Mouse (Mus musculus) kidney, adult 2 months (tissue): Measurements from ENCODE around the gene Herc1.

Experiments
- CTCF ChIP-seq: fragments of 200-500 bp; conservative IDR thresholded peaks from 2 replicates; pipeline ENCODE4 v1.5.1; 2011; ENCODE audit warnings: low read depth, mild to moderate bottlenecking, control low read depth, low read length, moderate library complexity, mixed read lengths; ENCODE audit not compliant: insufficient read depth, insufficient read length
- POLR2A ChIP-seq: fragments of 200-500 bp; IDR thresholded peaks from one replicate; pipeline ENCODE4 v1.6.1; 2011; ENCODE audit warnings: low read depth, low read length, control low read depth

DNA sequence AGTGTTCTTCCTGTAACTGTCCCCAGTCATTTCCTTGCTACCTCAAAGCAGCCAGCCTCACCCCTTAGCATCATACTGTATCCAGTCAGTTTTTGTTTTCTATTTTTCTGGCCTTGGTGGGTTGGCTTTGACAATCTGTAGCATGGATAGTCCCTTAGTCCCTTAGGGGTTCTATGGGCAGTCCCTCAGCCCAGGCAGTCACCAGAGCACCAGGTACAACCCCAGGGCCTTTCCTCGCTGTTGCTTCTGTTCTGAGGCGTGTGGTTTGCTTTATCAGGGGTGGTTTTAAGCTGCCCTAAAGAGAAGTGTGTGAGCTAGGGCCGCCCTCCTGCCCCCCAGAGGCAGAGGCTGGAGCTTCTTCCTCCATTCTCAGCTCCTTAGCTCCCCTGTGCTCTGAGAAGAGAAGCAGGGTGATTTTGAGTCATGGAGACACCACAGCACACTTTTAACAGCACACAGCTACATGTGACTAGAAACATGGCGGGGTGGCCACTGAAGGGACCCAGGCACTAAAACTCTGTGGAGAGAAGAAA lies 153.7 kb downstream of the Herc1 start:
- TF ChIP-seq CTCF, result no peak
- no peak for TF ChIP-seq POLR2A
